Mouse (Mus musculus): ENCODE data around the gene Otop3.

Gene Otop3

DNA sequence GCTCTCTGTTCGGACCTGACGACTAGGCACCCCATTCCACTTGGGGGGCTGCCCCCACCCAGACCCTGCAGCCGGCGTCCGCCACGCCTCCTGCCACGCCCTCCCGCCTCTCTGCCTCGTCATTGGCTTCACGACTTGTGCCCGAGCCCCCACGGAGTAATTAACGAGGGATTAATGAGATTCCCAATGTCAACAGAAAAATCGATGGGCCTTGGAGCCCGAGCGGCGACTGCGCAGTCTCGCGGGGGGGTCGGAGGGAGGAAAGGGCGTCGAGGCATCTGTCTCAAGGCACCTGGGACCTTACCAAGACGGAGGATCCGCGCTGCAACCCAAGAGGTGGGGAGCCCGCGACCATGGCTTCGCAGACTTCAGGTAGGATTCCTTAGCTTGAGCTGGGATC, at the start of gene Otop3:
Gene Otop3, plus strand, starts transcription at position 201 of the 400 bp plus-strand sequence.
- DNase-seq: peak; percentile 47

- DNase-seq: no peak
Measured at GRCm38 (mm10) chr11:115285282-115285681, 49.2 kb upstream of the Otop3 start.

DNA sequence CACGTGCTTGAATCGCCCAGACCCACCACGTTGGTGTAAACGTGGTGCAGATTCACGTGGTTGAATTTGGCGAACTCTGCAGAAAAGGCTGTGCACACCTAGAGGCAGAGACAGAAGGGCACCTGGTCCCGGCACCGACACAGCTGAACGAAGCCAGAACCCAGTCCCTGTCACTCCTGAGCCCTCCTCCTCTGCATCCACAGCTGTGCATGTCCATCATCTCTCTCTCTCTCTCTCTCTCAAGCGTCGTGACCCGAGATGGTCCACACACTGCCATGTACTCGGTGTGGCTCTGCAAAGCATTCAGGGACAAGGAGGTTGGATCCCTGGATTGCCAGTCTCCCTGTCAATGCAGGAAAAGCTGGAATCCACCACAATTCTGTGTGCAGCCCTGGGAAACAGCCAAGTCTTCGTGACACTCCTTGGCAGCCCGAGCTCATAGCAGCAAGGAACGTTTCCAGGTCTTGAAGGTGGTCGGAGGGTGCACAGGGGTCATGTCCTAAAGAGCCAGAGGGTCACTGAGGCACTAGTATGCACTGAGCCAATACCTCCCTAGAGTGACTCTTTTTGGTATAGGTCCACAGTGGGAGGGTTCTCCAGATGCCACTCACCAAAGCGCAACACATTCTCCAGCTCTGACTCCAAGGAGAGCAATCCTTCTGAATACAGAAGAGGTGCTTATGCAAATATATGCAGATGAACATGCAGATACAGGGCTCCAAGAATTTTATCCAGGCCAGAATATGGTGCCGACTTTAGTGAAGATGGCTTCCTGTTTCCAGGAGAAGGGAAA, 48.1 kb upstream of the Otop3 start:
- no peak for DNase-seq

GRCm38 (mm10) chr11:115287386-115287785, 47.1 kb upstream of the Otop3 start:
- DNase-seq: no peak

DNA sequence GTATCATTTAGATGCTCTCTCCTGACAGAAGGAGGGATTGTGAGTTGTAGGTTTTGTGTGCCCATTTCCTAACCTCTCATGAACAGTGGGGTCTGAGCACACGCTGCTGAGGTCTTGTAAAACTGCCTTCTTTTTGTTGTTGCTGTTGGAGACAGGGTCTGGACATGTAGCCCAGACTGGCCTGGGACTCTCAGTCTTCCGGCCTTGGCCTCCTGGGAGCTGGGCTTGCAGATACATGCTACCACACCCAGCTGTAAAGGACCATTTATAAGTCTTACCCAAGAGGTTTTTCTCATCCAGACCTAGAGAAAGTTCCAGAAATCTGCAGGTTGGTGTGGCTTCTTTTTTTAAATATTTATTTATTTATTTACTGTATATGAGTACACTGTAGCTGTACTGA, 46.2 kb upstream of the Otop3 start:
- DNase-seq: no peak

DNA sequence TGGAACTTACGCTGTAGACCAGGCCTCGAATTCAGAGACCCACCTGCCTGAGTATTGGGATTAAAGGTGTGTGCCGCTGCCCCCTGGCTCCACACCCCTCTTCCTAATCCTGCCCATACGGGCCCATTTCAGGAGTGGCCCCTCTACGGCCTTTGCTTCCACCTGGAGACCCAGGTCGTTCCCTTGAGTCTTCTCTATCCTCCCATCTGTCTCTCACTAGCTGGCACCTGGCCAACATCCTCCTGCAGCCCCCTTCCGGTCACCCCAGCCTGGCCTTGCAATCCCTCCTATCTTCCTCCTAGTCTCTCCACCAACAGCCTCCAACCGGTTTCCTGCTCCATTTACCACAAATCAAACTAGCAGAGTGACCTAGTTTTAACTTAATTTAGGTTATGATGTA, 44.6 kb upstream of the Otop3 start:
- no peak for DNase-seq

DNA sequence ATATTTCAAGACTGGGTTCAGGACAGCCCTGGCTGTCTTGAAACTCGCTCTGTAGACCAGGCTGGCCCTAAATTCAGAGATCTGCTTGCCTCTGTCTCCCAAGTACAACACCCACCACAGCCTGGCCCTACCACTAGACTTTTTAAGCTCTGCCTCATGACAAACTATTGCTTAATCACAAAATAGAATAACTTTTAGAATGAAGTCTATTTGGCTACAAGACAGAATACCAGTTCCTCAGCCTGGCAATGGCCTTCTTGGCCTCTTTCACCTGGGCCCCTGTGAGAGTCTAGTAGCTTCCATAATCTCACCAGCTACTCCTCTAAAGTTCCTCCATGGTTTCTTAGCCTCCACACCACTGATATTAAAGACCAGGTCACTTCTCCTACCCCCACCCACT, 44.2 kb upstream of the Otop3 start:
- DNase-seq: no peak

- no peak for DNase-seq
Measured at GRCm38 (mm10) chr11:115290919-115291318, 43.6 kb upstream of the Otop3 start.

- DNase-seq: no peak
Measured at GRCm38 (mm10) chr11:115291503-115291902, 43.0 kb upstream of the Otop3 start.

- no peak for DNase-seq
Measured at GRCm38 (mm10) chr11:115292631-115293375, 41.7 kb upstream of the Otop3 start.

DNA sequence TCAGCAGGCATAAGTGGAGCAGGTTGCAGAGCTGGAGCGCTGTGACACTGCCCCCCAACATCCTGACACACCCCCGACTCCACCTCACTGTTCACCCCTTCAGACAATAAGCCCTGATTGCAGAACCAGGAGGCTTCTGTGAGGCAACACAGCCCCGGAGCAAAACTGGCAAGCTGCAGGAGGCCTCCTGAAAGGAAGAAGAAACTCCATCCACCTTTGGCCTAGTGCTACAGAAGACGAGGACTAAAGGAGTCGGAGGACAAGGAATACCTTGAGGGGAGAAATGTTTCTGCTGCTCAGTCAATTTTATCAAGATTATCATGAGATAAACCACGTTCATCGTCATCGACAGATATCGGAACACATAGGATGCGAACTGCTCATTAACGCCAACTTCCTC, 38.6 kb upstream of the Otop3 start:
- DNase-seq: no peak

DNA sequence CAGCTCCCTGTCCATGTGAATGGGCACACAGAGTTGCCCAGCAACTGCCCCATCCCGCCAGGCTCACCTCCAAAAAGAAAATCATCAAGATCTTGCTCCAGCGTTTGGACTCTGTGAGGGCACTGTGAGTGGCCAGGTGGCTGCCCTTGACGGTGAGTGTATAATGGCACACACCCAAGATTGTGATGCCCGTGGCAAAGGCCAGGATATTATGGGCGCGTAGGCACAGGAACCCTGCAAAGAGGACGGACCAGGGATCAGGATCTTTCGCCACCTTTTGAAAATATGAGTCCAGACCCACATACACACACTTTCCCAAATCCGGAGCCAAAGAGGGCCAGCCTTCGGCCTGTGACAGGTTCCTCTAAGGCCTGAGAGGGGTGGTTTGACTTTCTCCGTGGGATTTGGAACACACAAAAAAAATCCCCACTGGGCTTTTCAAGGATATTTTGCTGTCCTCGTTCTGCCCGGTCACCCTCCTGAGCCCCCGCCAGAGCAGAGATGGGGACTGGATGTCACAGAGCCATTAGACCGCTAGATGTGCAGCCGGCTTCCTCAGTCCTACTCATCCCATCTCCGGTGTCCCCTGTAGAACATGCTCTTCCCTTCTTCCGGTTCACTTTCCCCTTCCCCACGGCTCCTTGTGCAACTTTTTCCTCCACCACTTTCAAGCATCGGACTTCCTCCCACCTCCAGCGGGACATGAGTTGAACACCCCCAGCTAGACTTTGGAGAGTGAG, 37.9 kb upstream of the Otop3 start:
- DNase-seq: no peak

DNA sequence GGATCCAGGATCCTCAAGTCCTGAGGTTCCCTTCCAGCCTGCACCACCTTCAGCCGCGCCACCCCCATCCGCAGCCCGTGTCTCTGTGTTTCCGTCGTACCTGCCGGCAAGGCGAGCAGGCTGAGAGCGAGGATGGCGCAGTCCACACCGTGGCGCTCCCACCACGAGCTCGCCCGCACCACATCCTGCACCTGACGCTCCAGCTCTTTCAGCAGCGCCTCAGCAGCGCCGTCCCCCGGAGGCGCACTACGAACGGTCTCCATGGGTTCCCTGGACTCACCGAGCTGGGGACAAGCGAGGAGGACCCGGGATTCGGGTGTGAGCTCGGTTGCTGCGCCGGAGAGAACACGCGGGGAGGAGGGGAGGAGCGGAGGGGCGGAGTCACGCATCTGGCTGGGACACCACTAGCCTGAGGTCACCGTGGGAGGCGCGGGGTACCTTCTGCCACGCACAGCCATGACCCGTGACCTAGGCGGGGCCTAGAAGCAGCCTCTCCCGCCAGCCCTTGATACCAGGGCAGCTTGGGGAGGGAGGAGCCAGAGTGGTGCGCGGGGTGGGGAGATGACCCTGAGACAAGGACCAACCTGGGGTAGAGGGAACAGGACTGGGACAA, 37.2 kb upstream of the Otop3 start, which contains the start of gene Fads6:
Gene Fads6, minus strand, starts transcription at position 450 of the 613 bp plus-strand sequence.
- peak; percentile 74 for DNase-seq

DNA sequence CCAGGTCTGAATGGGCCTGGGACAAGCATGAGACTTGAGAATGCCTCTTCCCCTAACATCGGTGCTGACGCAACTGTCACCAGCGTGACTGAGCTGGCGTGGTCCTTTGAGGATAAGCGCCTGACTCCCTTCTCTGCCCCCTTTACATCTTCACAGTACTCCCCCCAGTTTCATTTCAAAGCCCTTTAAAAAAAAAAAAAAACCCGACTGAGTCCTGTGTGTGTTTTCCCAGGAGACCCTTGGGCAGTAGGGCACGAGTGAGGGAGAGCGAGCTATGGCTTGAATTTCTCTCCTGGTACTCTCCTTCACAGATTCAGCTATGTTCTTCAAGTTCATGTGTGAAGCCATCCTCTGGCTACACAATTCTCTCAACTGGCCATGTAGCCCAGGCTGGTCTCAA, 36.4 kb upstream of the Otop3 start:
- no peak for DNase-seq

GRCm38 (mm10) chr11:115300745-115301144, 33.8 kb upstream of the Otop3 start:
- no peak for DNase-seq

DNA sequence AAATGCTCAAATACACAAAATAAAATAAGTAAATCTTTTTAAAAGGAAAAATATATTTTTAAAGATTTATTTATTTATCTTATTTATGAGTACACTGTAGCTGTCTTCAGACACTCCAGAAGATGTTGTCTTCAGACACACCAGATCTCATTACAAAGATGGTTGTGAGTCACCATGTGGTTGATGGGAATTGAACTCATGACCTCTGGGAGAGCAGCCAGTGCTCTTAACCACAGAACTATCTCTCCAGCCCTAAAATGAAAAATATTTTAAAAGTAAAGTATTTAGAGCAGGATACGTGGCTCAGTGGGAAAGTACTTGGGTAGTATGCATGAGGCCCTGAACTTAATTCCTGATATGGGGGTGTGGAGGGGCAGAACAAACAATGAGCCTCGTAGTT, 33.2 kb upstream of the Otop3 start:
- DNase-seq: no peak

DNA sequence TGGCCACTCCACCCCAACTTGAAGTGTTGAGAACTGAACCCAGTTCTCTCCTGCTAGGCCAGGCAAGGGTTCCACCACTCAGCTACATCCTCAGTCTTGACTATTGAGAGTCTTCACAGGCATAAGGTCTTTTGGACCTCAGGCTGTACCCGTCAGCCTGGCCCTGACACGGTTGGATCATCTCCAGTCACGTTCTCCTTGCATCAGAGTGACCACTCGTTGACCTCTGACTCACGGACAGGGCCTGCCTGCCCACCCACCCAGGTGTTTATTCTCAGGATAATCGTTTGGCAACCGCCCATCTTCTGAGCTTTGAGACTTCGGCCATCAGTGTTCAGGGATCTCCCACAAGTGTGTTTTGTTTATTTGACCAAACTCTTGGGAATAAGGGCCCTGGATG, 31.4 kb upstream of the Otop3 start:
- DNase-seq: no peak

DNA sequence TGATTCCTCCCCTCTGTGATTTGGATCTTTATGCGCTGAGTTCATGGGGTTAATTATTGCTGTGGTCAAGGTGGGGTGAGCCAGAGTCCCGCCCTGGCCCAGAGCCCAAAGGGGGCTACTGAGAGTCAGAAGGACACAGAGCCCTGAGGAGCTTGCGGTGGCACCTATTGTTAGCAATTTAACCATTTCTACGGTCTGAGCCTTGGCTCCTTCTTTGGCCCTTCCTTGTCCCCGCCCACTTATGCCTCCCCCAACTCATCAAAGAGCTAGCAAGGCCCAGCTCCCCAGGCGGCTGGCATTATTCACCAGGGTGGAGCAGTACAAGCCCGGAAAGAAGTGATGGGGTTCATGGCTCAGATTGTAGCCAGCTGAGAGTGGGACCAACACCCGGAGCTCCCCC, 27.7 kb upstream of the Otop3 start, which contains the start of gene Otop2:
Gene Otop2, plus strand, starts transcription at position 301 of the 400 bp plus-strand sequence.
- DNase-seq: no peak

- DNase-seq: no peak
Measured at GRCm38 (mm10) chr11:115308781-115309180, 25.8 kb upstream of the Otop3 start.

GRCm38 (mm10) chr11:115314249-115314648, 20.3 kb upstream of the Otop3 start:
- DNase-seq: no peak

- no peak for DNase-seq
Measured at GRCm38 (mm10) chr11:115317204-115317603, 17.3 kb upstream of the Otop3 start.

DNA sequence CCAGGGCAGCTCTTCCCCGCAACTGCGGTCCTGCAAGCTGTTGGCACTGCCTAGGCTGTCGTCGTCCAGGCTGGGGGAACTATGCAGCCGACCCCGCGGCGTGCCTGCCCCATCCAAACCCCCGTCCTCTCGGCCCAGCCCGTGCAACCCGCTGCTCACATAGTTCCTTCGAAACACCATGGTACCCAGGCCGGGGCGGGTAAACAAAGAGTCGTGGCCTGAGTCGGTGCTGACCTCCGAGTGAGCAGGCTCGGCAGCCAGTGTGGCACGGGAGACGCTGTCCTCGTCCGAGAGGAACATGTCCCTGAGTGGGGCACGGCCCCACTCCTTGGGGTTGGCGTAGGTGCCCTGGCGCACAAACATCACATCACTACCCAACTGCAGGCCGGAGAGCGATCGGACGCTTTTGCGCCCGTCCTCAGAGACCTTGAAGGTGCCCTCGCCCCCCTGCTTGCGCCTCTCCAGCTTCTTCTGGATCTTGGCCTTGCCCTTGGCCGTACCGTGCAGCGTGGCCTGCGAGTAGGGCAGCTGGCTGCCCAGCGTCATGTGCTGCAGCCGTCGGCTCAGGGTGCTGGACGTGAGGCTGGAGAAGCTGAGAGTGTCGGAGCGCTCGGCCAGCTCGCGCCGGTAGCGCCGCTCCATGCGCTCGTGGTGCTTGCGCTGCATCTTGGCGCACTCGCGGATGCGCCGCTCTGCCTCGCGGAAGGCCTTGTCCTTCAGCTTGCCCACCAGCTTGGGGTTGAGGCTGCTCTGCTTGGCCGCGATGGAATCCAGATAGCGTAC, 16.1 kb upstream of the Otop3 start:
- DNase-seq: peak; percentile 39
